Mouse (Mus musculus) G1E (cell line): ENCODE results near the gene Omt2a.
"Not testable (repeated sequence)": the region's sequence is repeated elsewhere in the genome, so short reads cannot be mapped to it uniquely, and the experiment has no call there.

Experiments used
- CTCF ChIP-seq: IDR thresholded peaks from 2 replicates; pipeline ENCODE4 v1.5.1; 2012; ENCODE audit warnings: low read depth, low read length, inconsistent platforms, mixed read lengths
- POLR2AphosphoS5 ChIP-seq: IDR thresholded peaks from 2 replicates; pipeline ENCODE4 v1.6.1; 2012; ENCODE audit warnings: low read depth, low read length, inconsistent platforms; ENCODE audit not compliant: insufficient replicate concordance

DNA sequence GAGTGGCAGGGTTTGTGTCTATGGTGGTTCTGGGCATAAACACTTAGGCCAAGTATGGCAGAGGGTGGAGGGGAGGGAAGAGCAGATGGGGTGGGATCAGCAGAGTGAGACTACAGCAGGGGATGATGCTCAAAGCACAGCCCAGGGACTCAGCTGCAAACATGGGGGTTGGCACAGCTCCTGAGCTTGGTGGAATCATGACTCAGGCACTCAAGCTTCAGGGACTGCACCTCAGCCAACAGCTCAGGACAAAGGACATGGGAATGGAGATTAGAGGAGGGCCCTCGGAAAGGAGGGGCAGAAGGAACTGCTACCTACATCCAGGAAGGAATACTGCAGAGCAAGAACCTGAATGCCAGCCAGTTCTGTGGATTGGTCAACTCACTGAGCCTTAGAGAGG lies 15.5 kb downstream of the Omt2a start:
- TF ChIP-seq CTCF, POLR2AphosphoS5: not testable (repeated sequence)
